Mouse (Mus musculus) retina, adult 2 months (tissue): Measurements from ENCODE around the gene Zfp940.
"Not testable (repeated sequence)": the region's sequence is repeated elsewhere in the genome, so short reads cannot be mapped to it uniquely, and the experiment has no call there.

Experiments
- DNase-seq: peaks from one replicate; pipeline ENCODE4 v3.0.0-alpha.2; 2012; ENCODE audit warnings: low read depth, low spot score

Gene Zfp940

GRCm38 (mm10) chr7:29853219-29853842 is at the start of gene Zfp940:
Zfp940 (minus strand) TSS chr7:29853669.
- peak; percentile 69 for DNase-seq

DNA sequence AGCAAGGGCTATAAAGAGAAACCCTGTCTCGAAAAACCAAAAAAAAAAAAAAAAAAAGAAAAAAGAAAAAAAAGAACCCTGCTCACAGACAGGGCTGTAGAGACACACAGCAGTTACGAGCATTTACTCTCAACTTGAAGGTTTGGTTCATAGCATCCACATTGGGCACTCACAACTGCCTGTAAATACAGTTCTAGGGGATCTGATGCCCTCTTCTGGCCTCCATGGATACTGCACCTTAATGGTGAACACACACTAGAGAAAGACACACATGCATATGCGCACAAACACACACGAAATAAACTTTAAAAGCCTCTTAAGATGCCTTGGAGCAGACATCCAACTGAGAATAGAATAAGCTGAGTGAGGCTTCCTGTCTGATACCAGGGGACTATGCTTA is 44.9 kb upstream of the Zfp940 start:
- DNase-seq, result no peak

DNA sequence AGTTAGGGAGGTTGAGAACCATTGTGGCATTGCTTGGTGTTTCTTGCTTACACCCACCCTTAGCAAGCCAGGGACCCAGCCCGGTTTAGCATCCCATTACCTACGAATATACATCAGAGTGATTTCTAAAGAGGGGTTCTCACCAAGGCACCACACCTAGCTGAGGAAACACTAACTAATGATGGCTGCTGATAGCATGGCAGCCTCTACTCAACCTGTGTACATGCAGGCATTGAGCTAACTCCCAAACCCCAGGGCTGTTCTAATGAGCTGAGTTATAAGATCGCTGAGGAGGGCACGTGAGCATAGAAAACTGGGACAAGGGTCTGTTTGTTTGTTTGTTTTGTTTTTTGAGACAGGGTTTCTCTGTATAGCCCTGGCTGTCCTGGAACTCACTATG is 39.3 kb upstream of the Zfp940 start:
- no peak for DNase-seq

DNA sequence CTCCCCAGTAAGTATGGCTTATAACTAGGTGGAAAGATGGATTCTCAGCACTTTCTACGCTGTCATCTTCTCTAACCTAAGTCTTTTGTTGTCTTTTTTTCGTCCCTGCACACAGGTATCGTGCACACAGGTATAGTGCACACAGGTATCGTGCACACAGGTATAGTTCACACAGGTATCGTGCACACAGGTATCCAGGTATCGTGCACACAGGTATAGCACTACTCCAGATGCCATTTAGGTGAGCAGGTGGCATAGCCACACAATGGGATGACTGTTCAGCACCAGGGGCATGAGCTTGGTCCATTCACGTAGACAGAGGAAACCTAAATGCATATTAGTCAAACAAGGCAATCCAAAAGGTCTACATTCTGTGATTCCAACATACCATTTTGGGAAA is 37.0 kb upstream of the Zfp940 start:
- DNase-seq, result no peak

- DNase-seq, result no peak
These were observed 27.4 kb upstream of the Zfp940 start for GRCm38 (mm10) chr7:29880916-29881315.

DNA sequence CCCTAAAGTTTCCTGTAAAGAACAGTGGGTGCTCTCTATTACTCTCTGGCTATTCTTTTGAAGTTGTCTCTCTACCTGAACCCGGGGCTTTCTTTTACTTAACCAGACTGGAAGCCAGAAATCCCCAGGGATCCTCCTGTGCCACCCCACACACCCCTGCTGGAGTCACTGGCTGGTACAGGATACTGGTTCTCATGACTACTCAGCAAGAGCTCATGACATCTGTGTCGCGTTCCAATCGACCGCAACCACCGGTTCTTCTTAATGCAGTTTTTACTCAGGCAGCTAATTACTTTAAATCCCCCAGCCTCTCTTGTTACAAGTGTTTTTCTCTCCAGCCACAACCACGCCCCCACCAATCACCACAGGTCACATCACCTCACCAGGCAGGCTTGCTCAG is 26.6 kb upstream of the Zfp940 start:
- DNase-seq, result no peak

DNA sequence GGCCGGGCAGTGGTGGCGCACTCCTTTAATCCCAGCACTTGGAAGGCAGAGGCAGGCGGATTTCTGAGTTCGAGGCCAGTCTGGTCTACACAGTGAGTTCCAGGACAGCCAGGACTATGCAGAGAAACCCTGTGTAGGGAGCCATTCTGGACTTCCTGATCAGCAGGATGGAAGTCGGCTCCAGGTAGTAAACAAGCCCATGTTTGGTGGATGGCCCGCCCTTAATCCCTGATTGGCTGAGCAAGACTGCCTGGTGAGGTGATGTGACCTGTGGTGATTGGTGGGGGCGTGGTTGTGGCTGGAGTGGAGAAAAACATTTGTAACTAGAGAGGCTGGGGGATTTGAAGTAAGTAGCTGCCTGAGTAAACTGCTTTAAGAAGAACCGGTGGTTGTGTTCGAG is 24.1 kb upstream of the Zfp940 start:
- DNase-seq, result not testable (repeated sequence)

DNA sequence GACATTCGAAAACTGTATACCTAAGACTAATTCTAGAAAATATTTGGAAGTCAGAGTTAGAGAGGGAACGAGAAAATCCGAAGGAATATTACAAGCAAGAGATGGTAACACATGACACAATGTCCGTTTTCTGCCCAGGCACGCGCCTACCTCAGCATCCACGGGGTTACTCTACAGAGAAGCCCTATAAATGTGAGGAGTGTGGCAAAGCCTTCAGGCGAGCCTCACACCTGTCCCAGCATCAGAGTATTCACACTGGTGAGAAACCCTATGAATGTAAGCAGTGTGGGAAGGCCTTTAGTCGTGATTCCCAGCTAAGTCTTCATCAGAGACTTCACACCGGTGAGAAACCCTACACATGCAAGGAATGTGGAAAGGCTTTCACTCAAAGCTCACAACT is 20.8 kb upstream of the Zfp940 start:
- DNase-seq, result no peak

DNA sequence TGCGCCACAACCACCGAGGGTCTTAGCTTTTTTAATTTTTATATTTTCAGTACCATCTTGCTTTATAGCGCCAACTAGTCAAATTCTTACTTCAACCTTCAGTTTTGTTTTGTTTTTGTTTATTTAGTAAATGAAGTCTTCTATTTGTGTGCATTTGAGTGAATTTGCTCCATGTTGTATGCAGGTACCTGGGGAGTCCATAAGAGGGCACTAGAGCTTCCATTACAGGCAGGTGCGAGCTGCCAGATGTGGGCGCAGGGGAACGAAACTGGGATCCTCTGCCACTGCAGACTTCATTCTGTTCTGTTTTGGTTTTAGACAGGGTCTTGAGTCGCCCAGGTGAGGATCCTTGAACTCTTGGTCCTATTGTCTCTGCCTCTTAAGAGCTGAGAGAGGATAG is 8.2 kb upstream of the Zfp940 start:
- DNase-seq, result no peak

GRCm38 (mm10) chr7:29859532-29860517 is 6.4 kb upstream of the Zfp940 start, which contains the start of gene Zfp420:
Zfp420 (plus strand) TSS chr7:29859979.
- DNase-seq, result peak; percentile 84

DNA sequence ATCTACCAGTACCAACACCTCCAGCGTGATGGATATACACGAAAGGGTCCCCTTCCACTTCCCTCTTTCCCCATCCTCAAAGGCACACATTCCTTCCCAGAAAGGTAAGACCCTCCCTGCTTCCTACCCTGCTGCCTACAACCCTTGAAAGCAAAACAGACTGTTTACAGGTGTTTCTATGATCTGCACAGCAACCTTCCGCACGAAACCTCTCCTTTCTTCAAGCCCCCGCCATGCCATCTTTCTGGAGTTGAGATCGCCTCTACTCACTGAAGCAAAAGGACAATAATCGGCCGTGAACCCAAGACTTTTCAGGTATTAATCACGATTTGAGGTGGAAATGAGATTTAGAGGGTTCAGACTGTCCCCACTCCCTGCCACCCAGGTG is 644 bp downstream of the Zfp940 start:
- no peak for DNase-seq

DNA sequence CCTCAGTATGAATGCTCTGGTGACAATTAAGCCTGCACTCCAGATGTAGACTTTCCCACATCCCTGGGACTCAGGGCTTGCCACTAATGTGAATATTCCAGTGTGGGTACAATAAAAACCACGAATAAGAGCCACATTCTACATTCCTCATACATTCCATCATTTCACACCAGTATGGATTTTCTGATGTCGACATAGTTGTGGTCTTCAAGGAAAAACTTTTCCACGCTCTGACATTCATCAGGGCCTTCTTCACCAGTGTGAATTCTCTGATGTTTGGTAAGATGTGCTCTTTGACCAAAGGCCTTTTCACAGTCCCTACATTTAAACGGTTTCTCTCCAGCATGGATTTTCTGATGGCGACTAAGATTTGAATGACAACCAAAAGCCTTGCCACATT is 8.9 kb downstream of the Zfp940 start:
- DNase-seq, result no peak

- DNase-seq, result no peak
These were observed 11.4 kb downstream of the Zfp940 start for GRCm38 (mm10) chr7:29842105-29842504.

- no peak for DNase-seq
These were observed 14.2 kb downstream of the Zfp940 start for GRCm38 (mm10) chr7:29839256-29839655.

DNA sequence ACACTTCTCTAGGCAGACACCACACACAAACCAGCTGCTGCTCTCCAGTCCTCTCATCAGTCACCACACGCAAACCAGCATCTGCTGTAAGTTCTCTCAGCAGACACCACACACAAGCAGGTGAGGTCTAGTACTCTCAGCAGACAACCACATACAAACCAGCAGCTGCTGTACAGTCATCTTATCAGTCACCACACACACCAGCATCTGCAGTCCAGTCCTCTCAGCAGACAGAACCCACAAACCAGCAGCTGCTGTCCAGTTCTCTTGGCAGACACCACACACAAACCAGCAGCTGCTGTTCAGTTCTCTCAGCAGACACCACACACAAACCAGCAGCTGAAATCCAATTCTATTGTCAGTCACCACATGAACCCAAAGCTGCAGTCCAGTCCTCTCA is 16.7 kb downstream of the Zfp940 start:
- DNase-seq, result no peak

GRCm38 (mm10) chr7:29829804-29830203 is 23.7 kb downstream of the Zfp940 start:
- no peak for DNase-seq

GRCm38 (mm10) chr7:29828001-29828400 is 25.5 kb downstream of the Zfp940 start:
- DNase-seq, result no peak

- peak; percentile 75 for DNase-seq
These were observed 34.7 kb downstream of the Zfp940 start for GRCm38 (mm10) chr7:29818619-29819254.

- peak; percentile 81 for DNase-seq
These were observed 37.5 kb downstream of the Zfp940 start, which contains the start of gene Zfp790 for GRCm38 (mm10) chr7:29815910-29816429. Zfp790 (plus strand) TSS chr7:29816114.

- DNase-seq, result no peak
These were observed 38.2 kb downstream of the Zfp940 start for GRCm38 (mm10) chr7:29815061-29815784.

- no peak for DNase-seq
These were observed 39.1 kb downstream of the Zfp940 start for GRCm38 (mm10) chr7:29814381-29814780.
